Mouse (Mus musculus) CH12.LX (cell line): ENCODE measurements around the gene Sar1a.

Experiments used
- KAT2A ChIP-seq: IDR thresholded peaks from 2 replicates; pipeline ENCODE4 v1.6.1; 2012; ENCODE audit warnings: low read length, improper control_type of control experiment, inconsistent platforms; ENCODE audit not compliant: insufficient replicate concordance
- MAFK ChIP-seq: IDR thresholded peaks from 2 replicates; pipeline ENCODE4 v1.6.1; 2011; ENCODE audit warnings: low read length, improper control_type of control experiment; ENCODE audit not compliant: insufficient replicate concordance
- NELFE ChIP-seq: IDR thresholded peaks from 2 replicates; pipeline ENCODE4 v1.6.1; 2011; ENCODE audit warnings: low read depth, low read length, improper control_type of control experiment
- POLR2AphosphoS2 ChIP-seq: IDR thresholded peaks from 2 replicates; pipeline ENCODE4 v1.6.1; 2011; ENCODE audit warnings: low read depth, low read length, improper control_type of control experiment

GRCm38 (mm10) chr10:61693563-61693962 is 13.5 kb downstream of the Sar1a start:
- no peak for TF ChIP-seq KAT2A
- TF ChIP-seq MAFK, result no peak
- 0 out of 2 replicates have a peak, but pooled peaks have one; percentile 40 for TF ChIP-seq POLR2AphosphoS2
- TF ChIP-seq NELFE, result no peak
